Mouse (Mus musculus) forelimb bud, embryonic 11.5 days (tissue): ENCODE results near the gene Scn9a.
A peak's percentile ranks its signal among the peaks of the same experiment; 100 is the strongest.

Experiments
- DNase-seq: peaks from one replicate; pipeline ENCODE4 v3.0.0-alpha.2; 2012; ENCODE audit warnings: low read depth, low spot score

The Scn9a gene

GRCm38 (mm10) chr2:66634580-66635359 is at the start of gene Scn9a:
Gene Scn9a (minus strand): TSS chr2:66634962.
- peak; percentile 19 for DNase-seq

- DNase-seq, result no peak
Observed at GRCm38 (mm10) chr2:66661988-66662387, 27.2 kb upstream of the Scn9a start.

GRCm38 (mm10) chr2:66656430-66656829 is 21.7 kb upstream of the Scn9a start:
- DNase-seq, result no peak

- no peak for DNase-seq
Observed at GRCm38 (mm10) chr2:66655431-66655830, 20.7 kb upstream of the Scn9a start.

- peak; percentile 33 for DNase-seq
Observed at GRCm38 (mm10) chr2:66644384-66644783, 9.6 kb upstream of the Scn9a start.

- DNase-seq, result no peak
Observed at GRCm38 (mm10) chr2:66632728-66633127, 2.0 kb downstream of the Scn9a start.

- no peak for DNase-seq
Observed at GRCm38 (mm10) chr2:66611091-66611490, 23.7 kb downstream of the Scn9a start.

- no peak for DNase-seq
Observed at GRCm38 (mm10) chr2:66597313-66597712, 37.4 kb downstream of the Scn9a start.

- DNase-seq, result no peak
Observed at GRCm38 (mm10) chr2:66596145-66596544, 38.6 kb downstream of the Scn9a start.

GRCm38 (mm10) chr2:66590151-66590550 is 44.6 kb downstream of the Scn9a start:
- no peak for DNase-seq

- DNase-seq, result peak; percentile 28
Observed at GRCm38 (mm10) chr2:66580026-66580808, 54.5 kb downstream of the Scn9a start.

- no peak for DNase-seq
Observed at GRCm38 (mm10) chr2:66548254-66548653, 86.5 kb downstream of the Scn9a start.

- DNase-seq, result peak; percentile 11
Observed at GRCm38 (mm10) chr2:66519966-66520365, 114.8 kb downstream of the Scn9a start.

- DNase-seq, result no peak
Observed at GRCm38 (mm10) chr2:66511424-66511823, 123.3 kb downstream of the Scn9a start.

GRCm38 (mm10) chr2:66508032-66508431 is 126.7 kb downstream of the Scn9a start:
- DNase-seq, result no peak

- DNase-seq, result no peak
Observed at GRCm38 (mm10) chr2:66507616-66508015, 127.1 kb downstream of the Scn9a start.

- no peak for DNase-seq
Observed at GRCm38 (mm10) chr2:66502158-66502557, 132.6 kb downstream of the Scn9a start.

GRCm38 (mm10) chr2:66494556-66494955 is 140.2 kb downstream of the Scn9a start:
- DNase-seq, result no peak

- no peak for DNase-seq
Observed at GRCm38 (mm10) chr2:66478395-66478794, 156.4 kb downstream of the Scn9a start.

GRCm38 (mm10) chr2:66473181-66473822 is 161.5 kb downstream of the Scn9a start:
- DNase-seq, result no peak

- no peak for DNase-seq
Observed at GRCm38 (mm10) chr2:66465484-66465883, 169.3 kb downstream of the Scn9a start.

- no peak for DNase-seq
Observed at GRCm38 (mm10) chr2:66464874-66465458, 169.8 kb downstream of the Scn9a start.
